Mouse (Mus musculus) testis, postnatal 10 days (tissue): ENCODE measurements around the gene Pdcl2.
A peak's percentile ranks its signal among the peaks of the same experiment; 100 is the strongest.

Source experiments
- DNase-seq: peaks from one replicate; pipeline ENCODE4 v3.0.0; 2021; ENCODE audit warnings: low spot score

The Pdcl2 gene

GRCm38 (mm10) chr5:76330953-76331352 lies at the start of gene Pdcl2:
TSS of gene Pdcl2 (minus strand) at chr5:76331156.
- DNase-seq: no peak

- DNase-seq: no peak
Measured at GRCm38 (mm10) chr5:76379216-76379615, 48.3 kb upstream of the Pdcl2 start.

- DNase-seq: no peak
Measured at GRCm38 (mm10) chr5:76369215-76369840, 38.4 kb upstream of the Pdcl2 start.

- DNase-seq: no peak
Measured at GRCm38 (mm10) chr5:76365406-76365805, 34.5 kb upstream of the Pdcl2 start.

- DNase-seq: peak; percentile 49
Measured at GRCm38 (mm10) chr5:76363453-76364104, 32.6 kb upstream of the Pdcl2 start, which contains the start of gene Nmu. TSS of gene Nmu (minus strand) at chr5:76363788.

- DNase-seq: no peak
Measured at GRCm38 (mm10) chr5:76360786-76361185, 29.8 kb upstream of the Pdcl2 start.

- no peak for DNase-seq
Measured at GRCm38 (mm10) chr5:76360057-76360456, 29.1 kb upstream of the Pdcl2 start.

GRCm38 (mm10) chr5:76351953-76352611 lies 21.1 kb upstream of the Pdcl2 start:
- DNase-seq: no peak

- DNase-seq: no peak
Measured at GRCm38 (mm10) chr5:76351537-76351936, 20.6 kb upstream of the Pdcl2 start.

- DNase-seq: no peak
Measured at GRCm38 (mm10) chr5:76346137-76346536, 15.2 kb upstream of the Pdcl2 start.

- DNase-seq: no peak
Measured at GRCm38 (mm10) chr5:76340931-76341330, 10.0 kb upstream of the Pdcl2 start.

GRCm38 (mm10) chr5:76337100-76337499 lies 6.1 kb upstream of the Pdcl2 start:
- no peak for DNase-seq

GRCm38 (mm10) chr5:76333833-76334232 lies 2.9 kb upstream of the Pdcl2 start:
- no peak for DNase-seq

- DNase-seq: no peak
Measured at GRCm38 (mm10) chr5:76327296-76327695, 3.7 kb downstream of the Pdcl2 start.

GRCm38 (mm10) chr5:76325113-76325512 lies 5.8 kb downstream of the Pdcl2 start:
- no peak for DNase-seq

GRCm38 (mm10) chr5:76321249-76322196 lies 9.4 kb downstream of the Pdcl2 start:
- DNase-seq: no peak

GRCm38 (mm10) chr5:76308206-76308605 lies 22.8 kb downstream of the Pdcl2 start:
- DNase-seq: no peak

GRCm38 (mm10) chr5:76306261-76306660 lies 24.7 kb downstream of the Pdcl2 start:
- DNase-seq: no peak

- DNase-seq: peak; percentile 59
Measured at GRCm38 (mm10) chr5:76305616-76306015, 25.3 kb downstream of the Pdcl2 start.

- peak; percentile 93 for DNase-seq
Measured at GRCm38 (mm10) chr5:76304452-76305341, 26.3 kb downstream of the Pdcl2 start, which contains the start of gene Clock. TSS of gene Clock (minus strand) at chr5:76304792.
